Mouse (Mus musculus) gastrocnemius, adult 18-20 months (tissue): Measurements from ENCODE around the gene Gm7876. TPM values are rescaled to one million over a fixed set of nuclear protein-coding genes. Genes with fewer than 3 reads are reported as not detected.
"Not testable (repeated sequence)": the region's sequence is repeated elsewhere in the genome, so short reads cannot be mapped to it uniquely, and the experiment has no call there.

Experiments used
- DNase-seq: peaks from one replicate; pipeline ENCODE4 v3.0.0; 2021; ENCODE audit warnings: low spot score
- long read RNA-seq, 2 experiments: library from polyadenylated mRNA; stranded (forward); transcript quantifications; one replicate each; pipeline ENCODE4 v2.0.0; 2021
- total RNA-seq, 2 experiments: library from RNA; stranded (reverse); gene quantifications; 2 replicates each; pipeline ENCODE4 v1.2.3; 2021

Gene Gm7876
- total RNA-seq, result not detected
- long read RNA-seq, experiment 1, result 0 reads
- long read RNA-seq, experiment 2, result 0 reads

DNA sequence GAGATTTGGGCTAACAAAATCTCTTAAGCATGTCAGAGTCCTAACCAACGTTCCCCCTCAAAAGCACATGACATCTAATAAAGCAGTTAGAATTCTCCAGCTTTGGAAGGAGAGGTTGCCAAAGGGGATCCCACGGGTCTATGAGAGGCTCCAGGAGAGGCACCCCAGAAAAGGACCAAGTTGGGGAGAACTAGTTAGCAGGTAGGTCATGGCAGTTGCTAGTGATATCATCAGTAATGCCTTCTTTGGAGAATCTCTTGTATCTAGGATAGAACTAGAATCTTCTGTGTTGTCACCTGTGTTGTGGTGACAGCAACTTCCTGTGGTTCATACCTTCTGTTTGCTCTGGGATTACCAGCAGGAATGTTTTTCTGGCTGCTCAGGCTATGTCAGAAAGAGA lies at the start of gene Gm7876:
Gm7876 (plus strand) TSS at position 301 of the 400 bp plus-strand sequence.
- not testable (repeated sequence) for DNase-seq

DNA sequence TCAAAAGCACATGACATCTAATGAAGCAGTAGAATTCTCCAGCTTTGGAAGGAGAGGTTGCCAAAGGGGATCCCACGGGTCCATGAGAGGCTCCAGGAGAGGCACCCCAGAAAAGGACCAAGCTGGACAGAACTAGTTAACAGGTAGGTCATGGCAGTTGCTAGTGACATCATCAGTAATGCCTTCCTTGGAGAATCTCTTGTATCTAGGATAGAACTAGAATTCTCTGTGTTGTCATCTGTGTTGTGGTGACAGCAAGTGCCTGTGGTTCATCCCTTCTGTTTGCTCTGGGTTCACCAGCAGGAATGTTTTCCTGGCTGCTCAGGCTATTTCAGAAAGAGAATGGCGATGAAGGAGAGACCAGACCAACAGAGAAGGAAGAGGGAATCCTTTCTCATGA lies 45.1 kb upstream of the Gm7876 start, which contains the start of gene Gm3239:
Gm3239 (plus strand) TSS at position 301 of the 400 bp plus-strand sequence.
- DNase-seq, result not testable (repeated sequence)

DNA sequence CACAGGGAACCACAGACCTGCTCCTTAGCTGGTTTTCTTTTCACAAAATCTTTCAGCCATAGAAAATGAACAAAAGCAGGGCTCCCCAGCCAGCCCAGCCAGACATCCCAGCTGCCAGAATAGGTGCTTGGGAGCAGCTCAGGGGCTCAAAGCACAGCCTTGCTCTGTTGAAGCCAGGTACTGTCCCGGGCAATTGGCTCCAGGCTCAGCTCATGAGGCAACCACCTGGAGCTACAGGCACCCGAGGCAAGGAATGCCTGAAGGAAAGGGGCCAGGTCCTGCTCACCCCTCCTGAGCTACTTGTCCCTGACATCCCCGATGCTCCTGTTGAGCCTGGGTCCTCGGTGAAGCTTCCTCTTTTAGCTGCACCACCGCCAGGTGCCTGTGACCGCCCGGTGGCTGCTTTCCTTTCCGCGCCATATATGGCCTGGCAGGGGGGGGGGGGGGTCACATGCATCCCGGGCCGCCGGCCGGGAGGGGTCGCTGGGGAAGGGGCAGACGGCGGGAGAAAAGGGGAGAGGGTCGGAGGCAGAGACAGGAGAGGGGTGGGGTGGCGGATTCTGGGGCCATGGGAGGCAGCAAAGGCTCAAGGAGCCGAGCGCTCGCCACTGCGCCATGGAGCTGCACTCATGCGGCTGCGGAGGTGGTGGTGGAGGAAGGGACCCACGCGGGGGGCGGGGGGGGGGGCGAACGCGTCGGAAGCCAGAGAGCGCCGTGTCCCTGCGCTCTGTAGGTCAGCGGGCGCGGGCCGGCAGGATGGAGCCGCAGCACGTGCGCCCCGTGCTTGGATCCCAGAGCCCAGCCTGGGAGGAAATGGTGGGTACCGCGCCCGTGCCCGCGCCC lies 17.2 kb downstream of the Gm7876 start, which contains the start of gene Gm3252:
Gm3252 (plus strand) TSS at position 738 of the 843 bp plus-strand sequence.
- not testable (repeated sequence) for DNase-seq

Other genes with a start within 250 kb of the Gm7876 start
- not detected for gene Gm3182, start 227.5 kb upstream of the Gm7876 start, total RNA-seq
- not detected for gene Gm3047, start 153.8 kb upstream of the Gm7876 start, total RNA-seq
- gene Gm8159, start 76.9 kb upstream of the Gm7876 start, total RNA-seq, result not detected
- not detected for gene Gm3239, start 45.0 kb upstream of the Gm7876 start, total RNA-seq
- gene Gm3252, start 17.5 kb downstream of the Gm7876 start, total RNA-seq, result under 1 TPM in 1 of 2 experiments, not detected in 1; 0.12 TPM
- not detected for gene Gm9602, start 67.1 kb downstream of the Gm7876 start, total RNA-seq
- not detected for gene Gm3269, start 128.9 kb downstream of the Gm7876 start, total RNA-seq
- not detected for gene Gm3264, start 146.3 kb downstream of the Gm7876 start, total RNA-seq
- gene Gm3278, start 183.2 kb downstream of the Gm7876 start, total RNA-seq, result not detected